Comparison of ENCODE assay signal across 9 mouse cellular contexts in the genomic region with DNA sequence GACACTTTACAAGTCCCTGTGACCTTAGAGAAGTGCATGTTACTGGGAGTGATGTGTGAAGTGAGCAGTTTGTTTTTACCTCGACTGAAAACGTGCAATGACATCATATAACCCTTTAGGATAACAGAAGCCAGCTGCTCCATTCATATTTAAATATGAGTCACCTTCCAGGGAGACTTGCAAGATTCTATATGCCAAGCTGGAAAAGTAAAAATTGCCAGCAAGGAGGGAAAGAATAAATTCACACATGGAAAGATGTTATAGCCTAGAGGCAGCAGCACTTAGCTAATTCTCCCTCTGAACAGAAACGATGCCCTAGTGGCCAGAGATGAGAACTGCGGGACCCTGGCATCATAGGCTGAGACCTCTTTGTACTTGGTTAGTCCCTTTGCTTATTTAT.
DNase-seq lines count a peak whose midpoint lies in the region; ATAC-seq and TF ChIP-seq lines count a peak whose summit lies in the region.
"Had no signal": no experiment of that assay in that cellular context is flagged by ENCODE, and none has a peak within 500 bp of the region (broad histone marks: within the 10 kb centered on the region; RNA-seq: fewer than 3 reads in every experiment).

No protein-coding gene starts in this region.

- TF ChIP-seq CTCF in thymus, adult 2 months (IDR thresholded peaks at IDR 0.05; ENCODE audit: borderline replicate concordance, control insufficient read depth, extremely low read depth, insufficient read depth, low read length, poor library complexity), result no peak
- 0 out of 2 replicates have a peak, but pooled peaks have one; percentile 26 for TF ChIP-seq CTCF in embryonic fibroblast, embryonic 13.5 days (IDR thresholded peaks at IDR 0.05; ENCODE audit: borderline replicate concordance, insufficient read depth, low read length)

- 58% methylated on average over 4 of the region's 4 CpGs for WGBS in hindbrain, embryonic 10.5 days
- WGBS in hindbrain, embryonic 13.5 days, result 49% methylated on average over 4 of the region's 4 CpGs
- 59% methylated on average over 4 of the region's 4 CpGs for WGBS in thymus, adult 2 months
- 39% methylated on average over 4 of the region's 4 CpGs for WGBS in intestine, embryonic 15.5 days

- H3K9ac ChIP-seq in hindbrain, embryonic 13.5 days, result no peak overlapping the region
- no peak overlapping the region for H3K9ac ChIP-seq in intestine, embryonic 15.5 days
- H3K9ac ChIP-seq: neural tube, embryonic 13.5 days had no signal

- no peaks in the 10 kb centered on the region for H3K4me1 ChIP-seq in hindbrain, embryonic 10.5 days (replicated peaks)
- no peaks in the 10 kb centered on the region for H3K4me1 ChIP-seq in hindbrain, embryonic 13.5 days (replicated peaks)
- no peaks in the 10 kb centered on the region for H3K4me1 ChIP-seq in thymus, adult 2 months (replicated peaks; ENCODE audit: control insufficient read depth, insufficient read depth, low read length)
- 0 out of 2 replicates have a peak, but pooled peaks cover 2% of the 10 kb centered on the region for H3K4me1 ChIP-seq in embryonic fibroblast, embryonic 13.5 days (ENCODE audit: control insufficient read depth, insufficient read depth, low read length)
- H3K4me1 ChIP-seq in intestine, embryonic 15.5 days (replicated peaks), result no peaks in the 10 kb centered on the region
- H3K4me1 ChIP-seq: neural tube, embryonic 13.5 days had no signal

- H3K27me3 ChIP-seq in hindbrain, embryonic 10.5 days (ENCODE audit: insufficient read depth, poor library complexity, severe bottlenecking), result no peaks in the 10 kb centered on the region
- H3K27me3 ChIP-seq in hindbrain, embryonic 13.5 days, result no peaks in the 10 kb centered on the region
- no peaks in the 10 kb centered on the region for H3K27me3 ChIP-seq in thymus, adult 2 months (ENCODE audit: control insufficient read depth, insufficient read depth, low read length)
- H3K27me3 ChIP-seq in intestine, embryonic 15.5 days (replicated peaks), result no peaks in the 10 kb centered on the region

- TF ChIP-seq POLR2A in thymus, adult 2 months (IDR thresholded peaks at IDR 0.05; ENCODE audit: control insufficient read depth, extremely low read depth, insufficient read depth, low read length, poor library complexity), result no peak
- TF ChIP-seq POLR2A in embryonic fibroblast, embryonic 13.5 days (IDR thresholded peaks at IDR 0.05; ENCODE audit: low read depth, low read length), result no peak

- H3K27ac ChIP-seq in hindbrain, embryonic 10.5 days, result no peak overlapping the region
- no peak overlapping the region for H3K27ac ChIP-seq in hindbrain, embryonic 13.5 days
- H3K27ac ChIP-seq in thymus, adult 2 months (ENCODE audit: control insufficient read depth, insufficient read depth, low read length), result no peak overlapping the region
- no peak overlapping the region; the same call in 1 of the 2 replicates for H3K27ac ChIP-seq in embryonic fibroblast, embryonic 13.5 days (ENCODE audit: insufficient read depth, low read length)
- no peak overlapping the region for H3K27ac ChIP-seq in intestine, embryonic 15.5 days
- H3K27ac ChIP-seq: neural tube, embryonic 13.5 days had no signal

- H3K4me2 ChIP-seq in hindbrain, embryonic 13.5 days, result no peak overlapping the region
- H3K4me2 ChIP-seq in intestine, embryonic 15.5 days (replicated peaks), result no peak overlapping the region
- H3K4me2 ChIP-seq: neural tube, embryonic 13.5 days had no signal

- H3K36me3 ChIP-seq in hindbrain, embryonic 10.5 days, result no peaks in the 10 kb centered on the region
- H3K36me3 ChIP-seq in hindbrain, embryonic 13.5 days, result no peaks in the 10 kb centered on the region
- H3K36me3 ChIP-seq in thymus, adult 2 months (ENCODE audit: control insufficient read depth, insufficient read depth, low read length), result no peaks in the 10 kb centered on the region
- H3K36me3 ChIP-seq in intestine, embryonic 15.5 days, result no peaks in the 10 kb centered on the region
- H3K36me3 ChIP-seq: neural tube, embryonic 13.5 days had no signal

- peak; percentile 40 for DNase-seq in hindbrain, embryonic 10.5 days (ENCODE audit: low spot score)
- DNase-seq in thymus, adult 2 months, result peak; percentile 45
- DNase-seq in thymus, adult 18-20 months, result no peak
- DNase-seq in lung, postnatal 36 days, result peak; percentile 25
- DNase-seq in urinary bladder, adult 18-20 months (ENCODE audit: low spot score in 2 of 2), result no peak

- no peaks in the 10 kb centered on the region for H3K9me3 ChIP-seq in hindbrain, embryonic 10.5 days
- no peaks in the 10 kb centered on the region for H3K9me3 ChIP-seq in hindbrain, embryonic 13.5 days
- no peaks in the 10 kb centered on the region for H3K9me3 ChIP-seq in intestine, embryonic 15.5 days
- H3K9me3 ChIP-seq: neural tube, embryonic 13.5 days had no signal

- ATAC-seq in hindbrain, embryonic 13.5 days (ENCODE audit: low FRiP score), result no peak
- no peak for ATAC-seq in intestine, embryonic 15.5 days

- no peak overlapping the region for H3K4me3 ChIP-seq in hindbrain, embryonic 10.5 days
- H3K4me3 ChIP-seq in hindbrain, embryonic 13.5 days, result no peak overlapping the region
- H3K4me3 ChIP-seq in thymus, adult 2 months (ENCODE audit: control insufficient read depth, insufficient read depth, low read length), result no peak overlapping the region
- H3K4me3 ChIP-seq in embryonic fibroblast, embryonic 13.5 days (ENCODE audit: insufficient read depth, low read length), result no peak overlapping the region
- H3K4me3 ChIP-seq in intestine, embryonic 15.5 days (replicated peaks), result no peak overlapping the region
- H3K4me3 ChIP-seq: neural tube, embryonic 13.5 days had no signal

Comparison
In these comparisons a context has a peak if more than half of its experiments do, and no peak if none do; other contexts are left out.
1. DNase-seq: peak in hindbrain, embryonic 10.5 days (single experiment), thymus, adult 2 months (single experiment) and lung, postnatal 36 days (single experiment); none in thymus, adult 18-20 months (0 of 2) and urinary bladder, adult 18-20 months (0 of 2).